Mouse (Mus musculus) intestine, embryonic 16.5 days (tissue): ENCODE results near the gene Aff1. TPM values are rescaled to one million over a fixed set of nuclear protein-coding genes. Genes with fewer than 3 reads are reported as not detected.

Source experiments
- ATAC-seq: fragments of 200-750 bp; cut with Nextera tagmentation; 2 replicates; pipeline ENCODE4 v1.8.0; 2017; ENCODE audit warnings: moderate TSS enrichment, moderate library complexity
- H3K27ac ChIP-seq: fragments of 300-500 bp; sonication (generic); 2 replicates; pipeline ENCODE4 v1.5.1; 2014; ENCODE audit warnings: mild to moderate bottlenecking, low read length
- H3K27me3 ChIP-seq: fragments of 300-500 bp; sonication (generic); replicated peaks from 2 replicates; pipeline ENCODE4 v1.6.1; 2014; ENCODE audit warnings: low read length, control low read depth, mixed read lengths; ENCODE audit not compliant: control insufficient read depth, insufficient read depth
- H3K36me3 ChIP-seq: fragments of 300-500 bp; sonication (generic); 2 replicates; pipeline ENCODE4 v1.6.1; 2014; ENCODE audit warnings: low read length, control low read depth; ENCODE audit not compliant: control insufficient read depth, insufficient read depth
- H3K4me1 ChIP-seq: fragments of 300-500 bp; sonication (generic); 2 replicates; pipeline ENCODE4 v1.6.1; 2014; ENCODE audit warnings: low read length, control low read depth, mixed read lengths; ENCODE audit not compliant: control insufficient read depth, insufficient read depth
- H3K4me2 ChIP-seq: fragments of 300-500 bp; sonication (generic); 2 replicates; pipeline ENCODE4 v1.6.1; 2014; ENCODE audit warnings: low read depth, low read length, control low read depth
- H3K4me3 ChIP-seq: fragments of 300-500 bp; sonication (generic); 2 replicates; pipeline ENCODE4 v1.5.1; 2014; ENCODE audit warnings: mild to moderate bottlenecking, low read length
- H3K9ac ChIP-seq: fragments of 300-500 bp; sonication (generic); 2 replicates; pipeline ENCODE4 v1.6.1; 2014; ENCODE audit warnings: low read depth, low read length
- H3K9me3 ChIP-seq: fragments of 300-500 bp; sonication (generic); 2 replicates; pipeline ENCODE4 v1.6.1; 2016; ENCODE audit warnings: low read length, control low read depth; ENCODE audit not compliant: control insufficient read depth
- WGBS: fragments of 180-500 bp; shearing (Covaris S2); extraction: QIAGEN DNeasy Blood & Tissue Kit; methylation state at CpG from one replicate; pipeline ENCODE4 v1.1.7; 2014; 5-methylcytosine and 5-hydroxymethylcytosine counted together
- polyA plus RNA-seq: library from polyadenylated mRNA; unstranded; fragments of >200 nt; fragmentation: Nextera tagmentation; extraction: Ambion mirVana; gene quantifications from 2 replicates; pipeline ENCODE4 v1.2.1, GENCODE M21; 2015

The Aff1 gene
- polyA plus RNA-seq, 1 experiment from 2014 or later = 3.9 TPM

DNA sequence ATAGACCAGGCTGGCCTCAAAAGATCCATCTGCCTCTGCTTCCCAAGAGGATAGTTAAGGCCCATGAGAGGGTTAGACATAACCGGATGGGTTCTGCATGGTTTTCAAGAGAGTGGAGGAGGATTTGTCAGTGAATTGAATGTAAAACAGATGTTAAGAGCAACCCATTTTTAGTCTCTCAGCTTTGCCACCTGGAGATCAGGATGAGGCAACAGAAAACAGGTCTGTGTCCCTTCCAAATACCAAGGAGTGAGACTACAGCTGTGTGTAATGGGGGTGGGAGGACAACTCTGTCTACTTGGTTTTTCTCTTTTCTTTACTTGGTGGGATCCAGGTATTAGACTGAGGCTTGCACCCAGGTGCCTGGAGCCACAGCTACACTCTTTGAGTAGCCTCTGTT lies 37.1 kb downstream of the Aff1 start:
- no peak overlapping the region for H3K27ac ChIP-seq
- H3K4me1 ChIP-seq = no peaks in the 10 kb centered on the region
- H3K9me3 ChIP-seq = no peaks in the 10 kb centered on the region
- H3K4me3 ChIP-seq = no peak overlapping the region
- 89% methylated on average over 1 of the region's 1 CpGs for WGBS
- no peak for ATAC-seq
- no peaks in the 10 kb centered on the region for H3K36me3 ChIP-seq
- no peak overlapping the region for H3K4me2 ChIP-seq
- H3K27me3 ChIP-seq = no peaks in the 10 kb centered on the region
- no peak overlapping the region for H3K9ac ChIP-seq

DNA sequence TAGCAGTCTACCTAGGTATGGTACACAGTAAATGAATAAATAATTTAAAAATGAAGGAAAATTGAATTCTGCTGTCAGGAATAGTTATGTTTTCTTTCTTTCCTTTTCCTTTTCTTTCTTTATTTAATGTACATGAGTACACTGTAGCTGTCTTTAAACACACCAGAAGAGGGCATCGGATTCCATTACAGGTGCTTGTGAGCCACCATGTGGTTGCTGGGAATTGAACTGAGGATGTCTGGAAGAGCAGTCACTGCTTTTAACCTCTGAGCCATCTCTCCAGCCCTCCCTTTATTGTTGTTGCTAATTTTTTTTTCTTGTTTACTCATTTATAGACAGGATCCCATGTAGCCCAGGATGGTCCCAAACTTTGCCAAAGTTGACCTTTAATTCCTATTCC lies 38.0 kb downstream of the Aff1 start:
- Histone ChIP-seq H3K27me3 (no peaks in the 10 kb centered on the region), H3K4me1 (no peaks in the 10 kb centered on the region), H3K4me3 (no peak overlapping the region), H3K27ac (no peak overlapping the region), H3K4me2 (no peak overlapping the region), H3K36me3 (no peaks in the 10 kb centered on the region), H3K9ac (no peak overlapping the region), H3K9me3 (no peaks in the 10 kb centered on the region)
- 86% methylated on average over 1 of the region's 1 CpGs for WGBS
- no peak for ATAC-seq

DNA sequence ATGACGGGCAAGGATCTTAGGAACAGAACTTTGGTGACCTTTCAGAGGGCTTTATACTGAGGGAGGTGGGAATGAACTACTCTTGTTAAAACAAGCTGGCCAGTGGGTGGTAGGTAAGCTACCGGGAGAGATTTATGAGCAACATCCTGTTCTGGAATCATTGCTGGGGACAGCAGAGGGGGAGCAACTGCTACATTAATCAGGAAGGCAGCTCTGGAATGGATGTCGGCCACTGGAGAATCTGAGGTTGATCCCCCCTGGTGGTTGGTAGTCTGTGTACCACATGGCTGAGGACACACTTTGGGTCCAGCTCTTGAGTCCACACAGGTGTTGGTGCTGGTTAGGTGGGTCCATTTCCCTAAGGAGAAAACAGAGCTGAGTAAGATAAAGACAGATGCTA lies 38.6 kb downstream of the Aff1 start:
- Histone ChIP-seq H3K4me2 (no peak overlapping the region), H3K27me3 (no peaks in the 10 kb centered on the region), H3K4me3 (no peak overlapping the region), H3K9me3 (no peaks in the 10 kb centered on the region), H3K9ac (no peak overlapping the region), H3K36me3 (no peaks in the 10 kb centered on the region), H3K4me1 (no peaks in the 10 kb centered on the region), H3K27ac (no peak overlapping the region)
- ATAC-seq = no peak
- 32% methylated on average over 3 of the region's 3 CpGs for WGBS

DNA sequence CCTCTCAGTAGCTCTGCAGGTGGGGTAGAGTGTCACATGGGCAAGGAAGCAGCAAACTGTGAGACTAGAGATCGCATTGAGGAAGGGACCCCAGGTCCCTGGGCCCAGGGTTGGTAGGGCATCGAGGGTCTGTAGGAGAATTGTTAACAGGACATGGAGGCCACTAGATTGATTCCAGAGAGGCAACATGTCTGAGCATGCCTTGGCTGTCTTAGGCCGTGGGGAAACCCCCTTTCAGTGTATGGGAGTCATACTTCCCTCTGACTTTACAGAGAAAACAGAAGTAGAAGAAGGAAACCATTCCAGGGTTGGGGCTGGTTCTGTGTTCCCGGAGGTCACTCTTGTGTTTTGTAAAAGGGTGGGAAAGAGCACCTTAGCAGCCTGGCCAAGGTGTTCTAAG lies 40.4 kb downstream of the Aff1 start:
- WGBS = 80% methylated on average over 4 of the region's 4 CpGs
- Histone ChIP-seq H3K27ac (no peak overlapping the region), H3K4me1 (no peaks in the 10 kb centered on the region), H3K9ac (no peak overlapping the region), H3K9me3 (no peaks in the 10 kb centered on the region), H3K27me3 (no peaks in the 10 kb centered on the region), H3K4me3 (no peak overlapping the region), H3K4me2 (no peak overlapping the region), H3K36me3 (no peaks in the 10 kb centered on the region)
- ATAC-seq = no peak

DNA sequence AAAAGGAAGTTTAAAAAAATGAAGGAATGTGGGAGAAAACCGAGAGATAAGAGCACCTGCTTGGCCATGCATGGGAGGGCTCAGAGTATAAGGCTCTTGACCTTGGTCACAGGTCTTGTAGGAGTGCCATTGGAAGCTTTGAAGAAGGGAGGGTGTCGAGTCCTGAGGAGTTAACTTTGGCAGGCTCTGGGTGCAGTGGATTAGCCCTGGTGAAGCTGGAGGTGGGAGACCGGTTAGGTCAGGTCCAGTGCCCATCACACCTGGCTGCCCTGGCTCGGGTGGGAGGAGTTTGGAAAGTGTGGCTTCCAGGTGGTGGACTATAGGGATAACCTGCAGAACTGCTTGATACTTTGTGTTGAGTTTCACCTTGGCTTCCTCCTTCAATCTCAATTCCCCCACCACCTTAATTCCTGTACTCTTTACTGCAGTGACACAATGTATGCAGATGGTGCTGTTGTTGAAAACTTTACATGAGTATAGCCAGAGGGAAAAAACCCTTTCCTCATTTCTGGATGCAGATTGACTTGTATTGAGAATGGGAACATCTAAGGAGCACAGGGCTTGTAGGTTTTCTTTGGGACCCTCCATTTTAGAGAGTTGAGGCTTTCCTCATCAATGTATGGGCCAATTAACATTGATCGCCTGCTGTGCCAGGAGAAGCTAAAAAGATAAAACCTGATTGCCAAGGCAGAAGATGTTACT lies 43.4 kb downstream of the Aff1 start:
- Histone ChIP-seq H3K4me2 (no peak overlapping the region), H3K27ac (no peak overlapping the region), H3K27me3 (no peaks in the 10 kb centered on the region), H3K4me1 (no peaks in the 10 kb centered on the region), H3K9me3 (no peaks in the 10 kb centered on the region), H3K9ac (no peak overlapping the region), H3K4me3 (no peak overlapping the region), H3K36me3 (no peaks in the 10 kb centered on the region)
- peak; percentile 45; the same call in 1 of the 2 replicates for ATAC-seq
- WGBS = 65% methylated on average over 5 of the region's 5 CpGs

DNA sequence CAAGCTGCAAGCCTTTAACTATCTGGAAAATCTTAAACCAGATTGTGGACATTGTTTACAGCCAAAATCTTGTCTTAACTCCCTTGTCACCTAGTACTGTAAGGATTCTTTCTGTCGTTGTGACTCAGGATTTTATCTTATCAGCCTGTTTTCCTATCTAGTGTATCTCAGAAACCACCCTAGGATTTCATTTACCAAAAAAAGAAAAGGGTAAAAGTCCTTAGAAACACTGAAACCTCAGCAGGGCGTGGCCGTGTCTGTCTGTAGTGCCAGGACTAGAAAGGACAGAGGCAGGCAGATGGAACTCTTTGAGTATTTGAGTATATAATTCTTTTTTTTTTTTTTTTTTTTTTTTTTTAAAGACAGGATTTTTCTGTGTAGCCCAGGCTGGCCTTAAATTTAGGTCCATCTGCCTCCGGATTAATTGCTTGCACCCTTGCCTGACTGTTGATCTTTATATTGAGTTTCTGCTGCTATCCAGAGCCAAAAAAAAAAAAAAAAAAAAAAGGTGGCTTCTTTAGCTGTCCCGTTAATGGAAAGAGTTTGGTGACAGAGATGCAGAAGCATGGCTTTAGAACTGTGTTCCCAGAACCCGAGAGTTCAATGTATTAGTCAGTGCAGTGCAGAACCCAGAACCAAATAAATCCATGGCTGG lies 44.5 kb downstream of the Aff1 start:
- no peak overlapping the region for H3K4me2 ChIP-seq
- no peaks in the 10 kb centered on the region for H3K4me1 ChIP-seq
- H3K36me3 ChIP-seq = no peaks in the 10 kb centered on the region
- ATAC-seq = no peak
- 59% methylated on average over 6 of the region's 6 CpGs for WGBS
- no peaks in the 10 kb centered on the region for H3K9me3 ChIP-seq
- H3K9ac ChIP-seq = no peak overlapping the region
- no peak overlapping the region for H3K4me3 ChIP-seq
- H3K27me3 ChIP-seq = no peaks in the 10 kb centered on the region
- H3K27ac ChIP-seq = no peak overlapping the region

DNA sequence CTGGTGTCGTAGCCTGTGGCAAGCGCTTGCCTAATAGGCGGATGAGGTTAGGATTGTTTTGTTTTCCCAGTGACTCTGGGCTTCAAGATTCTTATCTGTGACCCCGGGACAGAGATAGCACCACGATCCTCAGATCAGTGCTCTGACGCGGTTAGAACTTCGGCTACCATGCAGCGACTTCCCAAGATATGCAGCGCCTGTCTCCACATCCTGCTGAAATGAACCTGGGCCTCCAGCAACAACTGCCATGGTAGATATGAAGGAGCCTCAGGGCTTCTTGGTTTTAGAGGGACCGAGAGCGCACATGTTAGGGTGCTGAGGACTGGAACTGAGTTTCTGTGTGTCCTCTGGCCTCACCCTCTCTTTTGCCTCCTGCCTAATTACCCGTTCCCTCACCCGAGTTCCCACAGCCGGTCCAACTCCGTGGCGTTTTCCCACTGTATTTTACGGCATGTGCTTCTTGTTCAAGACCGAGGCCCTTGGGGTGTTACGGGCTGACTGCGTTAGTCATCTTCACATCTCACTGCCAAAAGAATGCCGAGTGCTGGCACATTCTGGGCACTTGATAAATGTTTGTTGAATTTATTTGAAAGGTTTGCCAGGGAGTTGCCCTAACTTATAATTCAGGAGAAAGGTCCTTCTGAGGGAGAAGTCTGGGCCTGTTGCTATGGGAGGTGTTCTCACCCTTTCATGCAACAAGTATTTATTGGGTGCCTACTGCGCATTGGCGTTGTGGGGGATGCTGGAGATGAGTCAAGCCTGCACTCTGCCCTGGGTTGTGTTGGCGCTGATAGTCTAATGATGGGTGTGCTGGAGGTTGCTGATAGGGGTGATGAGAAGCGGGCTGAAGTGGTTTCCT lies 45.3 kb downstream of the Aff1 start:
- peak; percentile 84 for ATAC-seq
- Histone ChIP-seq H3K27ac (no peak overlapping the region), H3K27me3 (no peaks in the 10 kb centered on the region), H3K9ac (no peak overlapping the region), H3K36me3 (no peaks in the 10 kb centered on the region), H3K4me3 (no peak overlapping the region), H3K4me1 (no peaks in the 10 kb centered on the region), H3K9me3 (no peaks in the 10 kb centered on the region), H3K4me2 (no peak overlapping the region)
- WGBS = 58% methylated on average over 26 of the region's 26 CpGs

DNA sequence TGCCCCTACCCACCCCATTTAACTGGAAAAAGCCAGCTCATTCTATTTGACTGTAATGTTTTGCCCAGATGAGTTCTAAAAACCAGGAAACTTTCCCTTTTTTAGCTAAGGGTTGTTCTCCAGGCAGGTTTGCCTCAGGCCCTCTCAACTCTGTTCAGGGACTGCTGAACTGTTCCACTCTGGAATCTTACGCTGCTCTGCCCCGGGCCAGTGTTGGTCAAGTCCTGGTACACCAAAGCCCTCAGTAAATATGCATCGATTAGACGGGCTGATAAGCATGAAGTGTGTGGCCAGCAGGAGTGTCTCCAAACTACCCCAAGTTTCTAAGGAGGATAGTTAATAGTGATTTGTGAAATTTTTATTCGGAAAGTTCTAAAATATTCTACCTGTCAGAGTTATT lies 46.3 kb downstream of the Aff1 start:
- H3K4me3 ChIP-seq = no peak overlapping the region
- no peak for ATAC-seq
- no peaks in the 10 kb centered on the region for H3K9me3 ChIP-seq
- no peak overlapping the region for H3K27ac ChIP-seq
- H3K36me3 ChIP-seq = no peaks in the 10 kb centered on the region
- no peaks in the 10 kb centered on the region for H3K4me1 ChIP-seq
- no peak overlapping the region for H3K9ac ChIP-seq
- no peaks in the 10 kb centered on the region for H3K27me3 ChIP-seq
- 64% methylated on average over 5 of the region's 5 CpGs for WGBS
- H3K4me2 ChIP-seq = no peak overlapping the region

DNA sequence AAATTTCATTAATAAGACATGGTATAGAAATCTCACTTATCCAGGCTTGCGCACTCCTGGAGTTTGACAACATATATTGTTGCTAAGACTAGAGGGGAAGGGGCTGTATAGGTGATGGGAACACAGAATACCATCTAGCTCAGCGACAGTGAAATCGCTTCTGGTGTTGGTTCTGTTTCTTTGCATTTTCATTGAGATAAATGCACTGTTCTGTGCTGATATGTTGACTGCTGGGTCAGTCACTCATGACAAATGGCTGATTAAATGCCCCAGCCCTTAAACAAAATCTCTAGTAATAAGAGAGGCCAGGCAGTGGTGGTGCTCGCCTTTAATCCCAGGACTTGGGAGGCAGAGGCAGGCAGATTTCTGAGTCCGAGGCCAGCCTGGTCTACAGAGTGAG lies 47.0 kb downstream of the Aff1 start:
- Histone ChIP-seq H3K4me1 (no peaks in the 10 kb centered on the region), H3K27ac (no peak overlapping the region), H3K9ac (no peak overlapping the region), H3K4me2 (no peak overlapping the region), H3K9me3 (no peaks in the 10 kb centered on the region), H3K36me3 (no peaks in the 10 kb centered on the region), H3K27me3 (no peaks in the 10 kb centered on the region), H3K4me3 (no peak overlapping the region)
- no peak for ATAC-seq
- WGBS = 91% methylated on average over 5 of the region's 5 CpGs
